Mouse (Mus musculus) heart, embryonic 14.5 days (tissue): Measurements from ENCODE around the gene Brsk2. TPM values are rescaled to one million over a fixed set of nuclear protein-coding genes. Genes with fewer than 3 reads are reported as not detected.

Experiments
- ATAC-seq: fragments of 200-750 bp; cut with Nextera tagmentation; 2 replicates; pipeline ENCODE4 v1.8.0; 2017; ENCODE audit warnings: low read depth, moderate TSS enrichment; ENCODE audit not compliant: insufficient number of reproducible peaks, insufficient read depth, low FRiP score
- H3K27ac ChIP-seq, 2 experiments: fragments of 200-500 bp in 1 of 2; fragments of 300-500 bp in 1 of 2; sonication (generic) in 1 of 2; replicated peaks in 1 of 2; 2 replicates each; pipeline ENCODE4 v1.5.1; 2012 to 2014; ENCODE audit warnings: low read depth in 2 of 2, low read length in 2 of 2, control low read depth in 1 of 2, mild to moderate bottlenecking in 1 of 2, mixed read lengths in 1 of 2; ENCODE audit not compliant: control insufficient read depth in 1 of 2, insufficient read depth in 1 of 2
- H3K27me3 ChIP-seq: fragments of 300-500 bp; sonication (generic); 2 replicates; pipeline ENCODE4 v1.6.1; 2014; ENCODE audit warnings: mild to moderate bottlenecking, low read length, control low read depth; ENCODE audit not compliant: control insufficient read depth, insufficient read depth
- H3K36me3 ChIP-seq: fragments of 300-500 bp; sonication (generic); 2 replicates; pipeline ENCODE4 v1.6.1; 2014; ENCODE audit warnings: mild to moderate bottlenecking, control low read depth, low read length, mixed read lengths; ENCODE audit not compliant: control insufficient read depth, insufficient read depth
- H3K4me1 ChIP-seq, 2 experiments: fragments of 200-500 bp in 1 of 2; fragments of 300-500 bp in 1 of 2; sonication (generic) in 1 of 2; 2 replicates each; pipeline ENCODE4 v1.6.1; 2012 to 2014; ENCODE audit warnings: low read length in 2 of 2, control low read depth in 1 of 2, mixed read lengths in 1 of 2; ENCODE audit not compliant: control insufficient read depth in 2 of 2, insufficient read depth in 2 of 2
- H3K4me2 ChIP-seq: fragments of 300-500 bp; sonication (generic); 2 replicates; pipeline ENCODE4 v1.6.1; 2014; ENCODE audit warnings: mild to moderate bottlenecking, low read length
- H3K4me3 ChIP-seq, 2 experiments: fragments of 200-500 bp in 1 of 2; fragments of 300-500 bp in 1 of 2; sonication (generic) in 1 of 2; 2 replicates each; pipeline ENCODE4 v1.5.1; 2012 to 2014; ENCODE audit warnings: low read length in 2 of 2, mild to moderate bottlenecking in 2 of 2, control low read depth in 1 of 2, low read depth in 1 of 2, moderate library complexity in 1 of 2; ENCODE audit not compliant: control insufficient read depth in 1 of 2, insufficient read depth in 1 of 2
- H3K9ac ChIP-seq: fragments of 300-500 bp; sonication (generic); 2 replicates; pipeline ENCODE4 v1.6.1; 2014; ENCODE audit warnings: mild to moderate bottlenecking, low read length
- H3K9me3 ChIP-seq: fragments of 300-500 bp; sonication (generic); 2 replicates; pipeline ENCODE4 v1.6.1; 2016; ENCODE audit warnings: low read length, control low read depth; ENCODE audit not compliant: control insufficient read depth
- WGBS: fragments of 180-500 bp; shearing (Covaris S2); extraction: QIAGEN DNeasy Blood & Tissue Kit; methylation state at CpG from one replicate; pipeline ENCODE4 v1.1.7; 2014; 5-methylcytosine and 5-hydroxymethylcytosine counted together
- polyA plus RNA-seq: library from polyadenylated mRNA; unstranded; fragments of >200 nt; fragmentation: Nextera tagmentation; extraction: Ambion mirVana; gene quantifications from 2 replicates; pipeline ENCODE4 v1.2.1, GENCODE M21; 2014

Gene Brsk2
- polyA plus RNA-seq, 1 experiment from 2014 or later, result 0.27 TPM

GRCm38 (mm10) chr7:141972831-141973619 lies 23.5 kb downstream of the Brsk2 start:
- H3K4me1 ChIP-seq, result no peaks in the 10 kb centered on the region

GRCm38 (mm10) chr7:141978003-141978402 lies 28.5 kb downstream of the Brsk2 start:
- WGBS, result 75% methylated on average over 6 of the region's 6 CpGs
- H3K4me2 ChIP-seq, result no peak overlapping the region
- H3K4me1 ChIP-seq, result no peaks in the 10 kb centered on the region
- H3K9ac ChIP-seq, result no peak overlapping the region
- no peaks in the 10 kb centered on the region for H3K27me3 ChIP-seq
- ATAC-seq, result no peak
- H3K36me3 ChIP-seq, result no peaks in the 10 kb centered on the region
- H3K27ac ChIP-seq, result no peak overlapping the region
- H3K4me3 ChIP-seq, result no peak overlapping the region
- no peaks in the 10 kb centered on the region for H3K9me3 ChIP-seq

More at GRCm38 (mm10) chr7:141972831-141973619, 23.5 kb downstream of the Brsk2 start:
- no peak overlapping the region for H3K4me3 ChIP-seq
- no peak for ATAC-seq
- H3K36me3 ChIP-seq, result no peaks in the 10 kb centered on the region
- no peaks in the 10 kb centered on the region for H3K9me3 ChIP-seq
- no peak overlapping the region for H3K4me2 ChIP-seq
- no peak overlapping the region for H3K27ac ChIP-seq
- no peak overlapping the region for H3K9ac ChIP-seq
- H3K27me3 ChIP-seq, result peaks cover 4% of the 10 kb centered on the region; the same call in 1 of the 2 replicates
- WGBS, result 26% methylated on average over 7 of the region's 7 CpGs

- H3K27me3 ChIP-seq, result no peaks in the 10 kb centered on the region
- ATAC-seq, result no peak
Measured at GRCm38 (mm10) chr7:141979247-141979646, 29.7 kb downstream of the Brsk2 start.

GRCm38 (mm10) chr7:141981237-141981636 lies 31.7 kb downstream of the Brsk2 start:
- no peak for ATAC-seq
- Histone ChIP-seq H3K27ac (no peak overlapping the region), H3K4me3 (no peak overlapping the region), H3K4me1 (no peaks in the 10 kb centered on the region), H3K4me2 (no peak overlapping the region), H3K9me3 (no peaks in the 10 kb centered on the region), H3K36me3 (no peaks in the 10 kb centered on the region), H3K9ac (no peak overlapping the region), H3K27me3 (no peaks in the 10 kb centered on the region)
- WGBS, result 78% methylated on average over 7 of the region's 7 CpGs

More at GRCm38 (mm10) chr7:141979247-141979646, 29.7 kb downstream of the Brsk2 start:
- Histone ChIP-seq H3K36me3 (no peaks in the 10 kb centered on the region), H3K9ac (no peak overlapping the region), H3K9me3 (no peaks in the 10 kb centered on the region), H3K4me2 (no peak overlapping the region), H3K4me3 (no peak overlapping the region), H3K27ac (no peak overlapping the region), H3K4me1 (no peaks in the 10 kb centered on the region)
- WGBS, result 80% methylated on average over 4 of the region's 4 CpGs

- no peaks in the 10 kb centered on the region for H3K36me3 ChIP-seq
- no peaks in the 10 kb centered on the region for H3K27me3 ChIP-seq
- no peaks in the 10 kb centered on the region for H3K9me3 ChIP-seq
- H3K4me3 ChIP-seq, result no peak overlapping the region
- no peak for ATAC-seq
- no peak overlapping the region for H3K4me2 ChIP-seq
- H3K4me1 ChIP-seq, result no peaks in the 10 kb centered on the region
- no peak overlapping the region for H3K9ac ChIP-seq
- 80% methylated on average over 7 of the region's 7 CpGs for WGBS
- no peak overlapping the region for H3K27ac ChIP-seq
Measured at GRCm38 (mm10) chr7:141988314-141988806, 38.8 kb downstream of the Brsk2 start.

- Histone ChIP-seq H3K4me3 (no peak overlapping the region), H3K27ac (no peak overlapping the region), H3K9me3 (no peaks in the 10 kb centered on the region), H3K36me3 (no peaks in the 10 kb centered on the region), H3K9ac (no peak overlapping the region), H3K4me2 (no peak overlapping the region), H3K27me3 (no peaks in the 10 kb centered on the region), H3K4me1 (no peaks in the 10 kb centered on the region)
- no peak for ATAC-seq
- WGBS, result 79% methylated on average over 2 of the region's 2 CpGs
Measured at GRCm38 (mm10) chr7:141991183-141991582, 41.6 kb downstream of the Brsk2 start.

GRCm38 (mm10) chr7:141994121-141994520 lies 44.6 kb downstream of the Brsk2 start:
- Histone ChIP-seq H3K9ac (no peak overlapping the region), H3K9me3 (no peaks in the 10 kb centered on the region), H3K4me3 (no peak overlapping the region), H3K36me3 (no peaks in the 10 kb centered on the region), H3K27ac (no peak overlapping the region), H3K4me2 (no peak overlapping the region), H3K4me1 (no peaks in the 10 kb centered on the region), H3K27me3 (no peaks in the 10 kb centered on the region)
- WGBS, result 81% methylated on average over 4 of the region's 4 CpGs
- ATAC-seq, result no peak
